Mouse (Mus musculus) macrophage (primary cell): ENCODE results near the gene Tmem97. TPM values are rescaled to one million over a fixed set of nuclear protein-coding genes. Genes with fewer than 3 reads are reported as not detected.
A peak's percentile ranks its signal among the peaks of the same experiment; 100 is the strongest.

Source experiments
- H3K27ac ChIP-seq: fragments of 350-480 bp; formaldehyde crosslinking; 2 replicates; pipeline ENCODE4 v1.9.0; 2021
- H3K36me3 ChIP-seq: fragments of 350-480 bp; formaldehyde crosslinking; 2 replicates; pipeline ENCODE4 v1.9.0; 2021; ENCODE audit errors: inconsistent target
- H3K4me3 ChIP-seq: fragments of 350-480 bp; formaldehyde crosslinking; 2 replicates; pipeline ENCODE4 v1.9.0; 2021; ENCODE audit errors: inconsistent target
- H3K79me2 ChIP-seq: fragments of 350-480 bp; formaldehyde crosslinking; 2 replicates; pipeline ENCODE4 v1.9.0; 2021; ENCODE audit errors: inconsistent target
- WGBS: methylation state at CpG from one replicate; pipeline ENCODE4 v1.1.7; 2026; ENCODE audit warnings: inconsistent platforms; ENCODE audit not compliant: missing documents; 5-methylcytosine and 5-hydroxymethylcytosine counted together
- polyA plus RNA-seq: library from polyadenylated mRNA; stranded (reverse); fragments of 250-400 nt; gene quantifications from 3 replicates; pipeline ENCODE4 v1.2.4, GENCODE M21; 2018; ENCODE audit warnings: inconsistent platforms

The Tmem97 gene
- polyA plus RNA-seq, 1 experiment from 2014 or later = 53.9 TPM

DNA sequence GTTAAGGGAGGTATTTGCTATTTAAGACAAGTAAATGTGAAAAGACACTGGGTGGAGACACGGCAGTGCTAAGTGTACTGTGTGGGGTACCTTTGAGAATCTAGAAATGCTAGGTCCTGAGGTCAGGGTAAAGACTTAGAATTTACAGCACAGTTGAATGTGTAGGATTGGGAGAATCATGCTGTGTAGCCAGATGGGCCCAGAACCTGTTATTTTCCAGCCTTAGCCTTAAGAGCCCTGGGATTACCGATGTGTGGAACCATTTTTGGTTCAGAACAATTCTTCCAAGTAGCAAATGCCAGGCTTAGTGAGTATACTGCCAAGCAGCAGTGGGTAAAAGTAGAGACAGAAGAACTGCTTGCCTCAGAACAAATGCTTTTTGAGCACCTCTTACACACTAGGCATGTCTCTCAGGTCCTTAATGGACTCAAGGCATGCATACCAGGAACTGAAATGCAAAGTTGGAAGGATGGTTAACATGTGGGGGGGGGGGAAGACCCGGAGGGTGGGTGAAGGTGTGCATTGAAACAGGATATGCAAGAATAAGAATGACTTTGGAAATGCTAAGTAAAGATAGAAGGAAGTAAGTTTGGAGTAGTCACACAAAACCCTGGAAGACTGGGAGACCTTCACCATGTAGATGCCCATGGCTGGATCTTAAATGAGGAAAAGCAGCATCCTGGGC lies 37.3 kb downstream of the Tmem97 start:
- H3K4me3 ChIP-seq = peak overlapping the region; percentile 85
- H3K36me3 ChIP-seq = peaks cover 39% of the 10 kb centered on the region

DNA sequence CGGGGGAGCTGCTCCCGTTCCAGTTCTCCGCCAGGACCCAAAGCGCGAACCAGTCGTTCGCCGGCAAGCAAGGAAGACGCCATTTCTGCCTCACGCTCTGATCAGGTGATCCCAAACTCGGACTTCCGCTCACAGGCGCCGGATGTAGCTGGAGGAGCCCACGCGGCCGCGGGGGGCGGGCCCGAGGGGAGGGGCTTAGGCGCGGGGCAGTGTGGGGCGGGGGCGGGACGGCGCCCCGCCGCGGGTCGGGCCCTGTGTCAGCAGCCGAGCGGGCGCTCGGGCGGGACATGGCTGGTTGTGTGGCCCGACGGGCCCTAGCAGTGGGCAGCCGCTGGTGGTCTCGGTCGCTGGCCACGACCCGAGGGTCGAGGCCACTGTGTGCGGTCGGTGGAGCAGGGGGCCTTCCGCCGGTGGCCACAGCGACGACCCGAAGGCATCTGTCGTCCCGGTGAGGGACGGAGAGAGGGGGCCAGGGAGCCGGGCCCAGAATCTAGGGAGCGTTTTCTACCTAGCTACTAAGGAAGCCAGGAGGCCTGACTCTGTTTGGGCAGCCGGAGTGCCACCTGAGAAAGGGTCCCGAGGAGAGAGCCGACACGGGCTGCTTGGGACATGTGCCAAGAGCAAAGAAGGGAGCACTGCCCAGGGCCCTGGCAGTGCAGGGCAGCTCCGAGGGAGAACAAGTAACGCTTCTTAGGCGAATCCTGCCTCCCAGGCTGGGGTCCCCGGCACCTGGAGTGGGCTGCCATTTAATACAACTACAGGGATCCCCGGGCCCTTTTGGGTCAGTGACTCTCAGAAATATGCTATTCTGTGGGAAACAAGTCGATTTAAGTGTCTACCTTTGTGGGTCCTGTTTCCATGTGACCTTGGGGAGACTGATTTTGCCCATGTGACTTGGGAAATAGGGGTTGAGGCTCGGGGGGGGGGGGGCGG lies 38.3 kb downstream of the Tmem97 start, which contains the start of the genes Tmem199 and Poldip2:
Tmem199 (minus strand) TSS at position 148 of the 933 bp plus-strand sequence.
Poldip2 (plus strand) TSS at position 169 of the 933 bp plus-strand sequence.
- 1% methylated on average over 57 of the region's 67 CpGs for WGBS
- peaks cover 40% of the 10 kb centered on the region for H3K36me3 ChIP-seq

More for the DNA sequence above, 37.3 kb downstream of the Tmem97 start:
- Histone ChIP-seq H3K79me2 (peaks cover 21% of the 10 kb centered on the region), H3K27ac (no peak overlapping the region; the same call in 1 of the 2 replicates)
- WGBS = 75% methylated on average over 3 of the region's 3 CpGs

DNA sequence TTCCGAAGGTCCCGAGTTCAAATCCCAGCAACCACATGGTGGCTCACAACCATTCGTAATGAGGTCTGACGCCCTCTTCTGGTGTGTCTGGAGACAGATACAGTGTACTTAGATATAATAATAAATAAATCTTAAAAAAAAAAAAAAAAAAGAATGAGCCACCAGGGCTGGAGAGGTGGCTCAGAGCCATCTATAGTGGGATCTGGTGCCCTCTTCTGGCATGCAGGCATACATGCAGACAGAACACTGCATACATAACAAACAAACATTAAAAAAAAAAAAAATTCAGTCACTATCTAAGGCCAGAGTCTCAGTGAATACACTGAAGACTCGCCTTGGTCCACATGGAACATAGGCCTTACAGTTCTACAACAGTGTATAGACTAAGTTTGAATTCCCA lies 41.4 kb downstream of the Tmem97 start:
- Histone ChIP-seq H3K79me2 (peaks cover 21% of the 10 kb centered on the region), H3K4me3 (no peak overlapping the region), H3K27ac (no peak overlapping the region), H3K36me3 (peaks cover 37% of the 10 kb centered on the region)
- WGBS = 93% methylated on average over 5 of the region's 5 CpGs

More for the DNA sequence above, 38.3 kb downstream of the Tmem97 start, which contains the start of the genes Tmem199 and Poldip2:
- H3K4me3 ChIP-seq = peak within 1 kb of the TSS; percentile 94
- peaks cover 21% of the 10 kb centered on the region for H3K79me2 ChIP-seq
- H3K27ac ChIP-seq = peak within 1 kb of the TSS; percentile 83

DNA sequence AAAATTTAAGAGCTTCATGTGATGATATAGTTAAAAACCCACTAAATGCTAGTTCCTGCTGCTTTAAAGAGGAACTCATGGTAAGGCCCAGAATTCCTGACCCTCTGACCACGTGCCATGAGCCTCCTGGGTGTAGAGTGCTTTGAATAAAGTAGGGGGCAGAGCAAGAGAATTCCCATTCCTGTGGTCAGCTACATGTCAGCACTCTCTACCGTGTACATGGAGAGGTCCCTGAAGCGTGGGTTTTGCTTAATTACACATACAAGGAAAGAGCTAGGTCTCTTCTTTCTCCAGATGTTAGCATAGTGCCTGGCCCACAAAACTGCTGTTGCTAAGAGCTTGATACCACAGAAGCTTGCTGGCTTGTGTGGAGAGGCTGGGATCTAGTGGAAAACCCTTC lies 45.1 kb downstream of the Tmem97 start:
- no peak overlapping the region for H3K27ac ChIP-seq
- H3K36me3 ChIP-seq = peaks cover 37% of the 10 kb centered on the region
- no peak overlapping the region for H3K4me3 ChIP-seq
- H3K79me2 ChIP-seq = no peaks in the 10 kb centered on the region
- WGBS = 81% methylated on average over 3 of the region's 3 CpGs

DNA sequence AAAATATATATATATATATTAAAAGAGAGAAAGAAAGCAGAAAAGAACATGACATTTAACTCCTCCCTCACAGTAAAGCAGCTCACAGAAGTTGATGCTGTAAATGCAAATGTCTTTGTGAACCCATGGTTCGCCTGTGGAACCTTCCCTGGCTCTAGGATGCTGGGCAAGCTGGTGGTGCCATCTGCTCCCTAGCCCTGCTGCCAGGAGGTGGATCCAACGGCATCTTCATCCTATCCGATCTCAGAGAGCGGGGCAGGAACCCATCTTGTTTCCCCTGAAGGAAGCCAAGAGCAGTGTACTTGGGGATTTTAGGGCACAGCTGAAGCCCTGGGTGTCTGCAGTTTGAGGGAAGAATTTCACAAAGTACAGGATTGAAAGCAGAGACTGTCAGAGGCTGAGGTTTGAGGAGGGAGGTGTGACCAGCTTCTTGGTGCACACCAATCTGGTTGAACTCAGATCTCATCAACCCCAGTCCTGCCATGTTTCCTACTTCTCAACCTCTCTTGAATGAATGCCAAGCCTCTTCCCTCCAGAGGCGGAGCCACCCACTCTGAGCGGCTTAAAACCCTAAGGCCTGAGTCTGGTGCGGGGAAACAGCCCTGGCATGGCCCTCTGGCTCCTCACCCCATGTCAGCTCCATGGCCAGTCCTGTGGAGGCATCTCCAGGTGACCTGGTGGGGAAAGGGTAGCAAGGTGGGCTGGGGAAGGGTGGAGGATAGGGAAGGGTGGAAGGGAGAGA lies 47.5 kb downstream of the Tmem97 start, which contains the start of gene Sebox:
Sebox (plus strand) TSS at position 539 of the 742 bp plus-strand sequence.
- whole genome bisulfite sequencing = 63% methylated on average over 7 of the region's 7 CpGs
- H3K79me2 ChIP-seq = no peaks in the 10 kb centered on the region
- no peak within 1 kb of the TSS for H3K27ac ChIP-seq
- peaks cover 21% of the 10 kb centered on the region for H3K36me3 ChIP-seq
- H3K4me3 ChIP-seq = no peak within 1 kb of the TSS

DNA sequence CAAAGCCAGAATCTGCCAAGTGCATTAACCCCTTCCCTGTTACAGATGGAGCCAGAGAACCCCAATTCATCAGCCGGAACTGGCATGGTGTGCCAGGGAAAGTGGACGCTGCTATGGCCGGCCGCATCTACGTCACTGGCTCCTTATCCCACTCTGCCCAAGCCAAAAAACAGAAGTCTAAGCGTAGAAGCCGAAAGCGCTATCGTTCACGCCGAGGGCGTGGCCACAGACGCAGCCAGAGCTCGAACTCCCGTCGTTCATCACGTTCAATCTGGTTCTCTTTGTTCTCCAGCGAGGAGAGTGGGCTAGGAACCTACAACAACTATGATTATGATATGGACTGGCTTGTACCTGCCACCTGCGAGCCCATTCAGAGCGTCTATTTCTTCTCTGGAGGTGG lies 49.0 kb downstream of the Tmem97 start:
- no peak overlapping the region for H3K4me3 ChIP-seq
- WGBS = 60% methylated on average over 12 of the region's 20 CpGs
- no peak overlapping the region for H3K27ac ChIP-seq
- H3K79me2 ChIP-seq = no peaks in the 10 kb centered on the region
- H3K36me3 ChIP-seq = peaks cover 6% of the 10 kb centered on the region

DNA sequence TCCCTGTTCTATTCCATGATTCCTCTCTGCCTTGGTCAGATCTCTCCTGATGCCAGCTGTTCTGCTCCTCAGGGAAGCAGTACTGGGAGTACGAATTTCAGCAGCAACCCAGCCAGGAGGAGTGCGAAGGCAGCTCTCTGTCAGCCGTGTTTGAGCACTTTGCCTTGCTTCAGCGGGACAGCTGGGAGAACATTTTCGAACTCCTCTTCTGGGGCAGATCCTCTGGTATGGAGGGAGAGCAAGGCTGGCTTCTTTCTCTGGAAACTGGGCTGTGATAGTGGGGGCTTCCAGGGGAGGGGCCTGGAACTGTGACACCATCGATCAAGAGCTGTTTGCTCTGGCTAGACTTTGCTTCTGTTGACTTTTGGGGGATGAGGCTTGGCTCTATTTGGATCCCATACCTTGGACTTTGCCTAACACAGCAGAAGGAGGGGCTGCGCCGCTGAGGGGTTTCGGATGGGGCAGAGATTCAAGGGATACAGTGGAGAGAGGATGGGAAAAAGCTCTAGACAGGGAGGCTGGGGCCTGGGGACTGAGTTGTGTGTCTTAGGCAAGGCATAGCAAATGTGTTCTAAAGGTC lies 49.9 kb downstream of the Tmem97 start:
- H3K36me3 ChIP-seq = no peaks in the 10 kb centered on the region
- no peak overlapping the region for H3K4me3 ChIP-seq
- WGBS = 88% methylated on average over 9 of the region's 9 CpGs
- no peaks in the 10 kb centered on the region for H3K79me2 ChIP-seq
- H3K27ac ChIP-seq = no peak overlapping the region

DNA sequence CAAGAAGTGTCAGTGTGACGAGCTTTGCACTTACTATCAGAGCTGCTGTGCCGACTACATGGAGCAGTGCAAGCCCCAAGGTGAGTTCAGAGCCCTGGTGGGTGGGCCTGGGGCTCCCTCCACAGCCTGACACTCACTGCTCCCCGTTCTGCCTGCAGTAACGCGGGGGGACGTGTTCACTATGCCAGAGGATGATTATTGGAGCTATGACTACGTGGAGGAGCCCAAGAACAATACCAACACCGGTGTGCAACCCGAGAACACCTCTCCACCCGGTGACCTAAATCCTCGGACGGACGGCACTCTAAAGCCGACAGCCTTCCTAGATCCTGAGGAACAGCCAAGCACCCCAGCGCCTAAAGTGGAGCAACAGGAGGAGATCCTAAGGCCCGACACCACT lies 51.0 kb downstream of the Tmem97 start:
- no peak overlapping the region for H3K4me3 ChIP-seq
- H3K36me3 ChIP-seq = no peaks in the 10 kb centered on the region
- no peak overlapping the region for H3K27ac ChIP-seq
- no peaks in the 10 kb centered on the region for H3K79me2 ChIP-seq
- WGBS = 71% methylated on average over 16 of the region's 16 CpGs

DNA sequence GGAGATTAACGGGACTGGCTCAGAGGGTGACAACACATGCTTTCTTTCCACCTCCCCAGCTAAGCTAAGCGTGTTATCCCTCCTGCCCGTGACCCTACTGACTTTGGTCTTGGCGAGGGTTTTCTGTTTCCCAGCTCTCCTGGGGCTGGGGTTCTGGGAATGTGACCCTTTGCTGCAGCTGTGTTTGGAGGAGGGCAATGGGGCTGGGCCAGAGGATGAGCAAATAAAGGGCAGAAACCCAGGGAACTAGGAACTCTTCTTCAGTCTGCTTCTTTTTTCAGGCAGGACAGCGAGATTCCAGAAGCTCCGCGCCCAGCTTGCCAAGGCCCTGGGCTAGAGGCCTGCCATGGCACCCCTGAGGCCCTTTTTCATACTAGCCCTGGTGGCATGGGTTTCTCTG lies 51.6 kb downstream of the Tmem97 start, which contains the start of gene Vtn:
Vtn (plus strand) TSS at position 88 of the 400 bp plus-strand sequence.
- WGBS = 84% methylated on average over 7 of the region's 7 CpGs
- no peaks in the 10 kb centered on the region for H3K36me3 ChIP-seq
- H3K79me2 ChIP-seq = no peaks in the 10 kb centered on the region
- H3K27ac ChIP-seq = no peak within 1 kb of the TSS
- peak within 1 kb of the TSS; percentile 23; the same call in 1 of the 2 replicates for H3K4me3 ChIP-seq

DNA sequence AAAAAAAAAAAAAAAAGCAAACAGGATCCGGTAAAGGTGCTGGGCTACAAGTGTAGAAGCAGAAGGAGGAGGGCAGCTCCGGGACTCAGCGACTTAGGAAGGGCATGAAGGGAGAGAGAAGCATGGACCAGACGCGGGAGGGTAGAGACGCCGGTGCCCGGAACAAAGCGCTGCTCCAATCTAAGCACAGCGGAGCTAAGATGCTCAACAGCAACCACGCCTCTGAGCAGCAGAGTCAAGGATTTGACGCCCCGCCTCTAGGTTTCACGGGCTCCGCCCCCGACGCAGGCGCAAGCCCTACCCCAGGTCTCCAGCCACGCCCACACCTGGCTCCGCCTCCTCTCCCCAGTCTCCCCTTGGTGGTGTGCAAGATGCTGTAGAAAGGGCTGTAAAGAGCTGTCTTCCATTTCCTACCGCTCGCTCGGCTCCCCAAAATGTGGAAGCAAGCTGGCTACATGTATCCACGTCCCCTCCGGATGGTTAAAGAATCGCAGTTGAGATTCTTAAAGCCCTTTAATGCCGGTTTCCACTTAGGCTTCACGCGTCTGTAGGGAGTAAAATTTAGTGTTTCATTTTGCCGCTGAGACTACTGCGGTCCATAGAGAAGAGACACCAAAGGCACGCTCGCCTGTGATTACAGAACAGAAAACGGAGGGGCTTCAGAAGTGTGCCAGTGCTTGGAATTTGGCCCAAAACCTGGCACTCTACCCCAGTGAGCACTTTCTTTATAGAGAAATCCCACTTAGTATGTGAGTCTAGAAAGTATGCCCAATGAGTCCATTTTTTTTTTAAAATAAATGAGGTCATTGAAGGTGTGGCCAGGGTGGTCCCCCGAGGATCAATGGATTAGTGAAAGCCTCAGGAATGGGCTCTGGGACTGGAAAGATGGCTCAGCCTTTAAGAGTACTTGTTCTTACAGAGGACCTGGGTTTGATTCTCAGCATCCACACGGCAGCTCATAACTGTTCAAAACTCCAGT lies 52.7 kb downstream of the Tmem97 start, which contains the start of gene Sarm1:
Sarm1 (minus strand) TSS at position 211 of the 979 bp plus-strand sequence.
- Histone ChIP-seq H3K27ac (no peak within 1 kb of the TSS), H3K79me2 (no peaks in the 10 kb centered on the region), H3K4me3 (peak within 1 kb of the TSS; percentile 23; the same call in 1 of the 2 replicates), H3K36me3 (no peaks in the 10 kb centered on the region)
- WGBS = 4% methylated on average over 36 of the region's 36 CpGs

DNA sequence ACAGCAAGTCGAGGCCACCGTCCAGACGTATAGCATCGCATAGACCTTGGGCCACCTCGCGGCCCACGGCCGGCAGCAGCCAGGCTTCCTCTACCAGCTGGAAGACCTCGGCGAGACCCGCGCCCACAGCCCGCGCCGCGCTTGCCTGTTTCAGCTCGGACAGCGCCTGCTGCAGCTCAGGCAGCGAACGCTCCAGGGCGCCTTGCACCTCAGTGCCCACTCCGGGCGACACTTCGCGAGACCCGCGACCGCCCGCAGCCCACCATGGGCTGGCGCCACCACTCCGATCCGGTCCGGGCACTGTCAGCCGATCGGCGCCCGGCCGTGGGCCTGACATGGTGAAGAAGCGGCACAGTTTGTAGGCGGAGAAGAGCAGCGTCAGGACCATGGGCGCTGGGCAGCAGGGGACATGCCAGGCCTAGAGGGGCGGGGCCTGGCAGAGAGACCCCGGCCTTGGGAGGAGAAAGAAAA lies 53.5 kb downstream of the Tmem97 start:
- 3% methylated on average over 38 of the region's 44 CpGs for WGBS
- Histone ChIP-seq H3K79me2 (no peaks in the 10 kb centered on the region), H3K36me3 (no peaks in the 10 kb centered on the region), H3K27ac (no peak overlapping the region), H3K4me3 (peak overlapping the region; percentile 23; the same call in 1 of the 2 replicates)

DNA sequence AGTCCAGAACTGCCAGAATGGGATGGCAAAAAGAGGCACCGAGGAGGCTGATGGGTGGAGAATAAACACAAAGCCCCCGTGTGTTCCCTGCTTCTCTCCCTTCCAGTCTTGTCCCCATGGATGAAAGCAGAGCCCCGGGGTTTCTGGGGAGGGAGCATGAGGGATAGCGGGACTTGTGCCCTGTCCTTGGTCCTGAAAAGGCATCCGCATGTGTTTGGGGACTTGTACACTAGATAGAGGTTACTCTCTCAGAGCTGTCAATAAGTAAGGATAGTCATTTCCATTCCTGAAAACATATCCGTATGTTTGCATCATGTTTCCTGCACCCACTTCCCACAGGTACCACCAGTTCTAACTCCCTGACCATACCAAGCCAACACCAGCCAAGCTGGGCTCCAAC lies 54.7 kb downstream of the Tmem97 start:
- 12% methylated on average over 6 of the region's 6 CpGs for WGBS
- Histone ChIP-seq H3K4me3 (no peak overlapping the region), H3K79me2 (no peaks in the 10 kb centered on the region), H3K36me3 (no peaks in the 10 kb centered on the region), H3K27ac (no peak overlapping the region)
